Mouse (Mus musculus): ENCODE results near the gene Rab40c.

DNA sequence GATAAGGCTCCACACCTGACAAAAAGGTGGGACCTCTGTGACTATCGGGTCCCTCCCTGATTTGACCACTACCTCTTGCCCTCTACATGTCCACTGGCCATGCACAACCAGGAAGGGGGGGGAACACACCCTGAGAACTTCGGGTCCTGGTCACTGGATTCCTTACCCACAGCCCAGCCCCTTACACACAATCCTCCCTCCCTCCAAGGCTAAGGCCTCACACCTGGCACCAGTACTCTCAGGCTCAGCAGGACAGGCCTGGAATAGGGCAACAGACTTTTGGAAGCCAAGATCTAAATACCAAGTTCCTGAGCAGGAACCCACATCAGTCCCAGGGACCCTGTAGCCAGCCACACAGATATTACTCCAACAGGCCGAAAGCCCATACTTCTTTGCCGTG lies 80.6 kb downstream of the Rab40c start:
- TF ChIP-seq CTCF (IDR thresholded peaks at IDR 0.05; ENCODE audit: low read depth) = no peak
- no peak for TF ChIP-seq EP300 (IDR thresholded peaks at IDR 0.05; ENCODE audit: low read depth)

Data from heart, postnatal 0 days (tissue).